Mouse (Mus musculus) heart, embryonic 12.5 days (tissue): ENCODE data around the gene Gria1. TPM values are rescaled to one million over a fixed set of nuclear protein-coding genes. Genes with fewer than 3 reads are reported as not detected.

Source experiments
- ATAC-seq: fragments of 200-750 bp; cut with Nextera tagmentation; 2 replicates; pipeline ENCODE4 v1.8.0; 2017; ENCODE audit warnings: moderate TSS enrichment, moderate library complexity; ENCODE audit not compliant: insufficient number of reproducible peaks, low FRiP score
- H3K27ac ChIP-seq: fragments of 300-500 bp; sonication (generic); 2 replicates; pipeline ENCODE4 v1.5.1; 2016; ENCODE audit warnings: mild to moderate bottlenecking, moderate library complexity; ENCODE audit not compliant: poor library complexity, severe bottlenecking
- H3K27me3 ChIP-seq: fragments of 300-500 bp; sonication (generic); replicated peaks from 2 replicates; pipeline ENCODE4 v1.6.1; 2016; ENCODE audit warnings: mild to moderate bottlenecking, moderate library complexity
- H3K36me3 ChIP-seq: fragments of 300-500 bp; sonication (generic); 2 replicates; pipeline ENCODE4 v1.6.1; 2016; ENCODE audit warnings: mild to moderate bottlenecking, moderate library complexity
- H3K4me1 ChIP-seq: fragments of 300-500 bp; sonication (generic); replicated peaks from 2 replicates; pipeline ENCODE4 v1.6.1; 2016; ENCODE audit warnings: mild to moderate bottlenecking
- H3K4me2 ChIP-seq: fragments of 300-500 bp; sonication (generic); 2 replicates; pipeline ENCODE4 v1.6.1; 2016; ENCODE audit warnings: mild to moderate bottlenecking, moderate library complexity
- H3K4me3 ChIP-seq: fragments of 300-500 bp; sonication (generic); 2 replicates; pipeline ENCODE4 v1.5.1; 2016; ENCODE audit warnings: mild to moderate bottlenecking
- H3K9ac ChIP-seq: fragments of 300-500 bp; sonication (generic); 2 replicates; pipeline ENCODE4 v1.6.1; 2016; ENCODE audit warnings: mild to moderate bottlenecking, moderate library complexity
- H3K9me3 ChIP-seq: fragments of 300-500 bp; sonication (generic); replicated peaks from 2 replicates; pipeline ENCODE4 v1.6.1; 2016; ENCODE audit warnings: mild to moderate bottlenecking, moderate library complexity
- WGBS: fragments of 180-500 bp; shearing (Covaris S2); methylation state at CpG from one replicate; pipeline ENCODE4 v1.1.7; 2016; 5-methylcytosine and 5-hydroxymethylcytosine counted together
- polyA plus RNA-seq: library from polyadenylated mRNA; unstranded; fragments of >200 nt; fragmentation: Nextera tagmentation; extraction: Ambion mirVana; gene quantifications from 2 replicates; pipeline ENCODE4 v1.2.1, GENCODE M21; 2016

Gria1 gene
- polyA plus RNA-seq, result 2.8 and 3.6 TPM in 2 replicates

DNA sequence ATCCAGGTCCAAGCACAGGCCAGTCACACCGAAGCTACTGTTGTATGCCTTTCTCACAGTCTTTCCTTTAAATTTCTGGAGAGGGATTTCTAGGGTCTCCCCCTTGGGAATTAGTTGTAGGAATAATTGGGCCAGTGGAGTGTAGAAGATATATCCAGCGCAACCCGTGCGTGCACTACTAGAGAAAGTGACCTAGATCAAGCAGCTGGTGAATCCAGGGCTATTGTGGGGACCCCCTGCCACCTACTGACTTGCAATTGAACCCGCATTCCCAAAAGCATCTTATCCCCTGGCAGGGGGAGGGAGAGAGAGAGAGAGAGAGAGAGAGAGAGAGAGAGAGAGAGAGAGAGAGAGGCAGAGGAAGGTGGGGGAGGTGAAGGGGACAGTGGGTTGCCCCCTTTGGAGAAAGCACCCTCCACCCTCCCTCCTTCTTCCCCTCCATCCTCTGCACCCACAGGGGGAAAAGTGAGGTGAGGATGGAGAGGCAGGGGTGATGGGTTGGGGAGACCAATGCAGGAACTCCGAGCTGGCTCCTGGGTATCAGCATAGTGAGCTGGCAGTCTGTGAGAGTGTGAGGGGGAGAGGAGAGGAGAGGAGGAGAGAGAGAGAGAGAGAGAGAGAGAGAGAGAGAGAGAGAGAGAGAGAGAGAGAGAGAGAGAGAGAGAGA, at the start of gene Gria1:
Gene Gria1, plus strand, starts transcription at position 364 of the 667 bp plus-strand sequence.
- no peak for ATAC-seq
- Histone ChIP-seq H3K4me3 (peak within 1 kb of the TSS; percentile 40), H3K9me3 (no peaks in the 10 kb centered on the region), H3K4me1 (peaks cover 34% of the 10 kb centered on the region), H3K9ac (peak within 1 kb of the TSS; percentile 61), H3K27me3 (peaks cover 28% of the 10 kb centered on the region; the same call in 1 of the 2 replicates), H3K27ac (no peak within 1 kb of the TSS), H3K4me2 (peak within 1 kb of the TSS; percentile 69), H3K36me3 (no peaks in the 10 kb centered on the region)
- 41% methylated on average over 6 of the region's 6 CpGs for WGBS

DNA sequence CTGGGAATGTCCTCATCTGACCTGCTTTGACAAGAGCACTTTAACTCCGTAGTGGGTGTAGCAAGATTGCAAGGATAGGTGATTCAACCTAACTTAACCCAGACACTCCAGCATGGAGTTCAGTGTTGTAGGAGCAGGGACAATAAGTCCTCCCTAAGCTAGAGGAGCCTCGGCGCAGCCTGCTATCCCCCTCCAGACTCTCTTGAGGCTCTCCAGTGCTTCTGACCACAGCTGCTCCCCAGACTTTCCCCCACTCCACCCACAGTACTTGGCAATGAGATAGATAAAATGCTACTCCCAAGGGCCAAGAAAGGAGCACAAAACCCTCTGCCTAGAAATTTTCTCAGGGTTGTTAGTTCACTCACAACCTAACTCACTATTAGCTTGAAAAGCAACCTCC, 49.4 kb upstream of the Gria1 start:
- H3K27me3 ChIP-seq, result no peaks in the 10 kb centered on the region; the same call in 1 of the 2 replicates
- H3K36me3 ChIP-seq, result no peaks in the 10 kb centered on the region
- H3K4me3 ChIP-seq, result no peak overlapping the region
- ATAC-seq, result no peak
- WGBS, result 85% methylated on average over 3 of the region's 3 CpGs
- no peaks in the 10 kb centered on the region for H3K4me1 ChIP-seq
- H3K9ac ChIP-seq, result no peak overlapping the region
- no peak overlapping the region for H3K27ac ChIP-seq
- H3K4me2 ChIP-seq, result no peak overlapping the region
- H3K9me3 ChIP-seq, result no peaks in the 10 kb centered on the region

GRCm38 (mm10) chr11:56972814-56973213, 38.4 kb upstream of the Gria1 start:
- Histone ChIP-seq H3K9me3 (peaks cover 4% of the 10 kb centered on the region; the same call in 1 of the 2 replicates), H3K27me3 (no peaks in the 10 kb centered on the region), H3K9ac (no peak overlapping the region), H3K27ac (no peak overlapping the region), H3K4me3 (no peak overlapping the region), H3K4me1 (0 out of 2 replicates have a peak, but pooled peaks cover 4% of the 10 kb centered on the region), H3K36me3 (no peaks in the 10 kb centered on the region), H3K4me2 (no peak overlapping the region)
- 70% methylated on average over 1 of the region's 1 CpGs for WGBS
- ATAC-seq, result no peak

DNA sequence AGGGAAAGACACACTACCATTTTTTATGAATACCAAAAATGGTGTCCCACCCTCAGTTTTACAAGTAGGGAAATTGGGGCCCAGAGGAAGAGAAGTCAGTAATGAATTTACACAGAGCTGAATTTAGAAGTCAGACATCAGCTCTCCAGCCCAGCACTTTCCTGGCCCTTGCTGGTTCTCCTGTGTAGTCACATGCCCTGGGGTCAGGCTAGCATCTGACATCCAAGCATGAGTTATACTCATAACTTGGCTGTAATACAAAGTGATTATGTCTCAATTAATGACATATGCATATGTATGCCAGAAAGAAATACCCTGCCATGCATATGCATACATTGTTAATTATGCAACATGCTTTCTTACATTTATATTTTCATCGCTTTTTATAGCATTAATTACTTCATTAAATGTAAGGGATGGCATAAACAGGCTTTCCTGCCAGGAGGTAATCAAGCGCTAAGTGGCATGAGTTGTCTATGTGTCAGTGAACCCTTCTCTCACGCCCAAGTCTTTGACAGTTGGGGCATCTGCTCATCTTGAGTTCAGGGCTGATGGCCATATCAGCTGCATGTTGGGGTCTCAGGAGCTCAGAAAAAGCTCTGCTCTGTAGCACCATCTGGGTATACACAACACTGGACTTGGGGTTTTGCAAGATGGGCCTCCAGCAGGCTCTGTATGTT, 26.7 kb upstream of the Gria1 start:
- 82% methylated on average over 3 of the region's 3 CpGs for WGBS
- Histone ChIP-seq H3K4me2 (no peak overlapping the region), H3K4me3 (no peak overlapping the region), H3K9me3 (peaks cover 10% of the 10 kb centered on the region), H3K4me1 (no peaks in the 10 kb centered on the region), H3K9ac (no peak overlapping the region), H3K27ac (no peak overlapping the region), H3K27me3 (no peaks in the 10 kb centered on the region), H3K36me3 (no peaks in the 10 kb centered on the region)
- no peak for ATAC-seq

DNA sequence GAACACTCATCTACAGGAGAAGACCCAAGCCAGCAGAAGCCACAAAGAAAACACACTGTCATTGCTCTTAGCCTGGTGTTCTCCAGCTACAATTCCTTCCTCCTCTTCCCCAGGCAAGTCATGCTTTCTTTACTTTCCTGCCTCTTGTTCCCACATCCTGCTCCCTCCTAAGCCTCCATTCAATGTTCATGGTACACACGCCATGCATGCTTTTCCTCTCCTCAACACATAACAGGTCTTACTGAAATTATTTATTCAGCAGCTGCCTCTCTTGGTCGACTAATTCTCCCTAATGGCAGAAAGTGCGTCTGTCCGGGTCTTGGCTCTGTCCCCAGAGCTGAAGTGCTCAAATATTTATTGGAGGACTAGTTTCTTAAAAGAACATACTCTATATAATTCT, 25.7 kb upstream of the Gria1 start:
- Histone ChIP-seq H3K4me2 (no peak overlapping the region), H3K4me3 (no peak overlapping the region), H3K9ac (no peak overlapping the region), H3K4me1 (no peaks in the 10 kb centered on the region), H3K36me3 (no peaks in the 10 kb centered on the region), H3K27ac (no peak overlapping the region), H3K27me3 (no peaks in the 10 kb centered on the region), H3K9me3 (peaks cover 3% of the 10 kb centered on the region; the same call in 1 of the 2 replicates)
- no peak for ATAC-seq
- WGBS, result 73% methylated on average over 4 of the region's 4 CpGs

- no peak overlapping the region for H3K4me2 ChIP-seq
- H3K27me3 ChIP-seq, result no peaks in the 10 kb centered on the region
- 0 out of 2 replicates have a peak, but pooled peaks cover 5% of the 10 kb centered on the region for H3K4me1 ChIP-seq
- H3K4me3 ChIP-seq, result no peak overlapping the region
- no peak overlapping the region for H3K9ac ChIP-seq
- H3K9me3 ChIP-seq, result no peaks in the 10 kb centered on the region
- ATAC-seq, result peak; percentile 42; the same call in 1 of the 2 replicates
- H3K36me3 ChIP-seq, result no peaks in the 10 kb centered on the region
- WGBS, result 42% methylated on average over 3 of the region's 3 CpGs
- H3K27ac ChIP-seq, result no peak overlapping the region
Measured at GRCm38 (mm10) chr11:56999601-57000001, 11.6 kb upstream of the Gria1 start.

DNA sequence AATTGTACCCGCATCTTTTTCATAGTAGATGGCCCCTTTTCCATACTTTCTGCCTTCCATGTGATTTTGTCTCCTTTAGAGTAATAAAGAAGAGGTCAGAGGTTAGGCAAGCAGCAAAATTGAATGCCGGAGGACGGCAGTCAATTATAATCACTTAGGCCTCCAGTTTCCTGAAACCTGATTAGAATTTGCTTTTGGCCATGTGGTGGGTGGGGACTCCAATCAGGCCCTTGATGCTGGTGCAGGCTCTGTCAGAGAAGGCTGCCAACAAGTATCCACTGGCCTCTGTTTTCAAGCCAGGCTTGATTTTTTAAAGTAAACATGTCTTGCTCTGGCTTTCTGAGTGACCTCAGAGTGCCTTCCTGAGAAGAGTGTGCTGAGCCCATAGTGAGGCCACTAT, 6.6 kb upstream of the Gria1 start:
- 49% methylated on average over 3 of the region's 3 CpGs for WGBS
- no peak overlapping the region for H3K4me2 ChIP-seq

GRCm38 (mm10) chr11:57005341-57005740, 5.8 kb upstream of the Gria1 start:
- WGBS, result 57% methylated on average over 7 of the region's 7 CpGs
- Histone ChIP-seq H3K9ac (no peak overlapping the region), H3K27ac (no peak overlapping the region)

More for the DNA sequence above, 6.6 kb upstream of the Gria1 start:
- no peak overlapping the region for H3K4me3 ChIP-seq
- H3K36me3 ChIP-seq, result no peaks in the 10 kb centered on the region
- H3K9me3 ChIP-seq, result no peaks in the 10 kb centered on the region
- no peak for ATAC-seq
- H3K9ac ChIP-seq, result no peak overlapping the region
- H3K4me1 ChIP-seq, result peaks cover 38% of the 10 kb centered on the region
- H3K27ac ChIP-seq, result no peak overlapping the region
- no peaks in the 10 kb centered on the region for H3K27me3 ChIP-seq

GRCm38 (mm10) chr11:57007790-57008189, 3.4 kb upstream of the Gria1 start:
- peaks cover 47% of the 10 kb centered on the region for H3K4me1 ChIP-seq
- H3K36me3 ChIP-seq, result no peaks in the 10 kb centered on the region
- H3K4me2 ChIP-seq, result no peak overlapping the region
- peaks cover 19% of the 10 kb centered on the region; the same call in 1 of the 2 replicates for H3K27me3 ChIP-seq
- H3K27ac ChIP-seq, result no peak overlapping the region
- 30% methylated on average over 4 of the region's 4 CpGs for WGBS
- H3K9me3 ChIP-seq, result no peaks in the 10 kb centered on the region
- ATAC-seq, result no peak
- no peak overlapping the region for H3K9ac ChIP-seq
- no peak overlapping the region for H3K4me3 ChIP-seq

More at GRCm38 (mm10) chr11:57005341-57005740, 5.8 kb upstream of the Gria1 start:
- peaks cover 35% of the 10 kb centered on the region for H3K4me1 ChIP-seq
- ATAC-seq, result no peak
- no peaks in the 10 kb centered on the region for H3K9me3 ChIP-seq
- no peak overlapping the region for H3K4me2 ChIP-seq
- H3K4me3 ChIP-seq, result no peak overlapping the region
- H3K36me3 ChIP-seq, result no peaks in the 10 kb centered on the region
- H3K27me3 ChIP-seq, result peaks cover 5% of the 10 kb centered on the region; the same call in 1 of the 2 replicates

- H3K9ac ChIP-seq, result no peak overlapping the region
- no peaks in the 10 kb centered on the region for H3K9me3 ChIP-seq
- no peaks in the 10 kb centered on the region for H3K36me3 ChIP-seq
- H3K4me1 ChIP-seq, result peaks cover 38% of the 10 kb centered on the region
- 75% methylated on average over 6 of the region's 6 CpGs for WGBS
- peaks cover 28% of the 10 kb centered on the region; the same call in 1 of the 2 replicates for H3K27me3 ChIP-seq
- no peak overlapping the region for H3K27ac ChIP-seq
- no peak for ATAC-seq
- H3K4me2 ChIP-seq, result no peak overlapping the region
- no peak overlapping the region for H3K4me3 ChIP-seq
Measured at GRCm38 (mm10) chr11:57010611-57011010, 576 bp upstream of the Gria1 start.

DNA sequence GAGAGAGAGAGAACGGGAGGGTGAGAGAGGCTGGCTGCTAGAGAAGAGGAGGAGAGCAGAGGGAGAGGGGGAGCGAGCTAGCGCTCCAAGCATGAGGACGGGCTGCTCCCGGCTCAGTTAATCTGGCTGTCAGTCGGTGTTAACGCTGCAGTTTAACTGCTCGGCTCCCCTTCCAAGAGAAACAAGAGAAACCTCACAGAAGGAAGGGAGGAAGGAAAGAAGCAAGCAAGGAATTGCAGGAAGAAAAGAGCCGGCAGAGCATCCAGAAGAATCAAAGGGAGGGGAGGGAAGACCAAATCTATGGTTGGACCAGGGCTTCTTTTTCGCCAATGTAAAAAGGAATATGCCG, 478 bp downstream of the Gria1 start:
- H3K36me3 ChIP-seq, result no peaks in the 10 kb centered on the region
- no peak overlapping the region for H3K27ac ChIP-seq
- peak overlapping the region; percentile 61 for H3K9ac ChIP-seq
- peak overlapping the region; percentile 69 for H3K4me2 ChIP-seq
- H3K9me3 ChIP-seq, result no peaks in the 10 kb centered on the region
- 1% methylated on average over 11 of the region's 11 CpGs for WGBS
- peak overlapping the region; percentile 40 for H3K4me3 ChIP-seq
- H3K4me1 ChIP-seq, result peaks cover 34% of the 10 kb centered on the region
- ATAC-seq, result no peak
- H3K27me3 ChIP-seq, result peaks cover 28% of the 10 kb centered on the region; the same call in 1 of the 2 replicates
